Mouse (Mus musculus): ENCODE measurements around the gene Gm37419.

DNA sequence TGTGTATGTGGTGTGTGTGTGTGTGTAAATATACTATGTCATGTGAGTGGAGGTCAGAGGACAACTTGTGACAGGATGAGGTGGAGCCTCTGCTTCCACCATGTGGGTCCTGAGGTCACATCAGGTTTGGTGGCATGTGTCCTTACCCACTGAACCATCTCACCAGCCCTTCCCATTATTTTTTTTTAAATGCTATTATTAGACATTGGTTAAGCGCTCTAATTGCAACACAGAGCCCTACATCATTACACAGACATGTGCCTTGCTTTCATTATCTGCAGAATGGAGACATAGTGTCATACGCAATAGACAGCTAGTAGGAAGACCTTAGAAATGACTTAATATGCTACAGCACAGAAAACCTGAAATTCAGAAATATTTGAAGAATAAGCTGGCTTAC is 12.1 kb upstream of the Gm37419 start:
- no peak for TF ChIP-seq CTCF (IDR thresholded peaks at IDR 0.05; ENCODE audit: low read depth)
- no peak for TF ChIP-seq EP300 (IDR thresholded peaks at IDR 0.05; ENCODE audit: low read depth)

Measured in liver, embryonic 14.5 days (tissue).